Mouse (Mus musculus) C2C12 (cell line): ENCODE measurements around the gene Mcm10. TPM values are rescaled to one million over a fixed set of nuclear protein-coding genes. Genes with fewer than 3 reads are reported as not detected.

Experiments
- H3K27me3 ChIP-seq: one replicate; pipeline ENCODE4 v1.6.1; 2011; ENCODE audit not compliant: control insufficient read depth, insufficient read depth, insufficient read length
- H3K36me3 ChIP-seq: one replicate; pipeline ENCODE4 v1.6.1; 2011; ENCODE audit not compliant: control insufficient read depth, insufficient read depth
- H3K4me3 ChIP-seq: one replicate; pipeline ENCODE4 v1.5.1; 2011; ENCODE audit warnings: mild to moderate bottlenecking, control low read depth; ENCODE audit not compliant: poor library complexity, insufficient read depth, severe bottlenecking
- H3K79me2 ChIP-seq: one replicate; pipeline ENCODE4 v1.6.1; 2011; ENCODE audit not compliant: control insufficient read depth, insufficient read depth
- H3K79me3 ChIP-seq: one replicate; pipeline ENCODE4 v1.6.1; 2011; ENCODE audit warnings: low read depth, control low read depth
- H3ac ChIP-seq: one replicate; pipeline ENCODE3; 2011; ENCODE audit warnings: low read depth; ENCODE audit not compliant: control insufficient read depth, insufficient read length
- CEBPB ChIP-seq: IDR thresholded peaks from one replicate; pipeline ENCODE4 v1.6.1; 2011; ENCODE audit warnings: low read depth, mild to moderate bottlenecking, control low read depth, moderate library complexity
- CTCF ChIP-seq: IDR thresholded peaks from one replicate; pipeline ENCODE4 v1.5.1; 2011; ENCODE audit not compliant: control insufficient read depth, insufficient read depth, insufficient read length
- FOSL1 ChIP-seq: IDR thresholded peaks from one replicate; pipeline ENCODE4 v1.8.0; 2011; ENCODE audit warnings: mild to moderate bottlenecking, low read length; ENCODE audit not compliant: poor library complexity, insufficient read depth, severe bottlenecking
- MAX ChIP-seq: IDR thresholded peaks from one replicate; pipeline ENCODE4 v1.6.1; 2011; ENCODE audit warnings: mild to moderate bottlenecking, control low read depth
- MYOD1 ChIP-seq: IDR thresholded peaks from one replicate; pipeline ENCODE4 v1.6.1; 2011; ENCODE audit warnings: low read depth; ENCODE audit not compliant: control insufficient read depth, insufficient read length
- MYOG ChIP-seq: IDR thresholded peaks from one replicate; pipeline ENCODE4 v1.6.1; 2011; ENCODE audit not compliant: control insufficient read depth, insufficient read length; ENCODE audit errors: extremely low read depth
- USF1 ChIP-seq: IDR thresholded peaks from one replicate; pipeline ENCODE4 v1.6.1; 2011; ENCODE audit warnings: low read depth, mild to moderate bottlenecking, control low read depth, moderate library complexity
- long read RNA-seq, 2 experiments: library from polyadenylated mRNA; unstranded; transcript quantifications; one replicate each; pipeline ENCODE4 v2.0.0; 2019 to 2020
- polyA plus RNA-seq: library from polyadenylated mRNA; unstranded; fragments of >200 nt; fragmentation: generic; extraction: Trizol; gene quantifications from one replicate; pipeline ENCODE4 v1.2.1, GENCODE M21; 2012; ENCODE audit warnings: missing spikeins

The Mcm10 gene
- polyA plus RNA-seq: 27.0 TPM
- long read RNA-seq, experiment 1, partial matches to known transcripts: 7 of 10 reads
- long read RNA-seq, experiment 1, other reads (novel, unspliced or antisense): 2 of 10 reads
- long read RNA-seq, experiment 2, transcript Mcm10-201 (20 exons, 3,494 nt): major isoform, 131 of 198 reads
- long read RNA-seq, experiment 2, partial matches to known transcripts: 47 of 198 reads
- long read RNA-seq, experiment 2, other reads (novel, unspliced or antisense): 18 of 198 reads

- Histone ChIP-seq H3K27me3 (no peaks in the 10 kb centered on the region), H3K79me2 (peaks cover 25% of the 10 kb centered on the region), H3K36me3 (peaks cover 26% of the 10 kb centered on the region), H3K79me3 (peaks cover 12% of the 10 kb centered on the region), H3ac (peak within 1 kb of the TSS; percentile 86), H3K4me3 (peak within 1 kb of the TSS; percentile 63)
- TF ChIP-seq MYOD1 (no peak), FOSL1 (no peak), MYOG (no peak), CTCF (no peak), USF1 (no peak), MAX (no peak), CEBPB (no peak)
Observed at GRCm38 (mm10) chr2:5012491-5013324, at the start of gene Mcm10. Gene Mcm10, minus strand, starts transcription at chr2:5012791.

GRCm38 (mm10) chr2:5061133-5061708, 48.6 kb upstream of the Mcm10 start:
- peaks cover 21% of the 10 kb centered on the region for H3K79me2 ChIP-seq
- no peaks in the 10 kb centered on the region for H3K36me3 ChIP-seq
- peaks cover 2% of the 10 kb centered on the region for H3K79me3 ChIP-seq
- no peaks in the 10 kb centered on the region for H3K27me3 ChIP-seq
- H3K4me3 ChIP-seq: no peak overlapping the region
- no peak overlapping the region for H3ac ChIP-seq
- TF ChIP-seq MYOG (no peak), FOSL1 (no peak), USF1 (no peak), MYOD1 (no peak), CEBPB (no peak), CTCF (no peak), MAX (no peak)

GRCm38 (mm10) chr2:5059997-5060396, 47.4 kb upstream of the Mcm10 start:
- H3K4me3 ChIP-seq: no peak overlapping the region
- peaks cover 21% of the 10 kb centered on the region for H3K79me2 ChIP-seq
- H3K36me3 ChIP-seq: no peaks in the 10 kb centered on the region
- H3ac ChIP-seq: no peak overlapping the region
- H3K27me3 ChIP-seq: no peaks in the 10 kb centered on the region
- H3K79me3 ChIP-seq: peaks cover 2% of the 10 kb centered on the region
- TF ChIP-seq MYOD1 (no peak), CEBPB (no peak), FOSL1 (no peak), USF1 (no peak), MAX (no peak)

- Histone ChIP-seq H3K27me3 (no peaks in the 10 kb centered on the region), H3K4me3 (no peak overlapping the region), H3K79me2 (peaks cover 21% of the 10 kb centered on the region), H3ac (no peak overlapping the region), H3K36me3 (no peaks in the 10 kb centered on the region), H3K79me3 (peaks cover 2% of the 10 kb centered on the region)
- TF ChIP-seq CEBPB (no peak), CTCF (no peak), MYOD1 (no peak), MAX (no peak), FOSL1 (no peak), USF1 (no peak), MYOG (no peak)
Observed at GRCm38 (mm10) chr2:5058436-5058835, 45.8 kb upstream of the Mcm10 start.

GRCm38 (mm10) chr2:5050562-5050961, 38.0 kb upstream of the Mcm10 start:
- H3ac ChIP-seq: no peak overlapping the region
- TF ChIP-seq MYOG (no peak), CEBPB (no peak), MYOD1 (no peak), CTCF (no peak), FOSL1 (no peak), MAX (no peak), USF1 (no peak)
- H3K4me3 ChIP-seq: no peak overlapping the region
- H3K79me3 ChIP-seq: no peaks in the 10 kb centered on the region
- no peaks in the 10 kb centered on the region for H3K36me3 ChIP-seq
- H3K27me3 ChIP-seq: no peaks in the 10 kb centered on the region
- H3K79me2 ChIP-seq: no peaks in the 10 kb centered on the region
